Mouse (Mus musculus): ENCODE measurements around the gene Klhdc7b.
"Not testable (repeated sequence)": the region's sequence is repeated elsewhere in the genome, so short reads cannot be mapped to it uniquely, and the experiment has no call there.

Klhdc7b gene

GRCm38 (mm10) chr15:89428136-89428790 is 43.5 kb downstream of the Klhdc7b start:
- no peak for DNase-seq (ENCODE audit: low read depth, low spot score)

DNA sequence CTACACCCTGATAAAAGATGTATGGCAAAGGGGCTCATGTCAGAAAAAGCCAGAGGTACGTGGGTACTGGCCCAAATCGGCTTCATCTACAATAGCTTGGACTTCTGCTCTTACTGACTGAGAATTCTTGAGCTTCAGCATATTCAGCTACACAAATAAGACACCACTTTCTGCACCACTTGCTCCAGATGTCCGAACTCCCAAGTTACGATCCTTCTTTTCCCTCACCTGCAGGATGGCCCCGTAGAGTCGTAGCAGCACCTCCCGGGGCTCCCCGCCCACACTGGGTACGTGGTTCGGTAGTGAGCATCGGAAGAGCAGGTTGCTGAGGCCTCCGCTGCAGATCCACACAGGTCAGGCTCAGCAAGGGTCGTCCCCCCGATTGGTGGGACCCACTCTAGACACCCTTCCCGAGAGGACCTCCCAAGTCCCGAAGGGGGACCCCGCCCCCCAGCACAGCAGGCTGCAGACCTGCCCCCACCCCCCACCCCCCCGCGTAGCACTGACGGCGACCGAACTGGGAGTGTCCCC is 44.2 kb downstream of the Klhdc7b start:
- DNase-seq (ENCODE audit: low read depth, low spot score) = peak; percentile 30

DNA sequence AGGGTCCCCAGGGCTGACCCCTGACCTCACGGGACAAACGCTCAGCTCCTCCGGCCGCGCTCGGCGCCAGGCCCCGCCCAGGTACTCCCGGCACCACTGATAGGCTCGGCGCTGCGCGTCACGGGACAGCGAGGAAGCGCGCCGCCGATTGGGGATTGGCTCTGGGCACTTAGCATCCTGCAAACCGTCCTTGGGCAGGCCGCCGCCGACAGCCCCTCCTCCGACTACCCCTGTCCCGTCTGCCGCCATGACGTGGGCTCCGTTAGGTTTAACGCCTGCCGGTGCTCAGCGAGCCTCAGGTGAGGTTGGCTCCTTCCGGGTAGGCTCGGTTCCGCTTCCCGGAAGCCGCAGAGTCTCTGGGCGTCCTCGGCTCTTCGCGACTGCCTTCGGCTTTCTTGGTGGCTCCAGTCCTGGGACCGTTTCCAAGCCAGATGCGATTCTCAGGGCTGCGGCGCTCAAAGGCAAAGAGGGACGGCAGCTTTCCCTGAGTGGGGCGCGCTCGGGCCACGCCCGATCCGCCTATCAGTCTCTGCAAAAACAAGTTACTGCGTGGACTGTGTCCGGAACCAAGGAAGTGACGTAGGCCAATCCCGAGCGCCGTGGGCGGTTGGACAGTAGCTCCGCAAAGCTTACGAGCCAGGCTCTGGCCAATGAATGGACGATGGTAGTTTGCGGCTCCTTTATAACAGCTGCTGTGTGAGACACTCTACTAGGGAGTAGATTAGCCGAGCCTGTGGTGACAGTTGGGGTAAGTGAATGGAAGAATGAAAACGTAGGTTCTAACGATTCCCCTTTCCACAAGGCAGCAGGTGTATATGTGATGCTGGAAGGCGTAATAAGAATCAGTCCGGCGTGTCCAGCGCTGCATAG is 44.9 kb downstream of the Klhdc7b start, which contains the start of the genes C730034F03Rik, Gm44502 and Chkb:
C730034F03Rik (plus strand) TSS at position 238 of the 870 bp plus-strand sequence.
Gm44502 (minus strand) TSS at position 345 of the 870 bp plus-strand sequence.
Chkb (minus strand) TSS at position 557 of the 870 bp plus-strand sequence.
- peak; percentile 95 for DNase-seq (ENCODE audit: low read depth, low spot score)

GRCm38 (mm10) chr15:89430341-89430740 is 45.6 kb downstream of the Klhdc7b start:
- no peak for DNase-seq (ENCODE audit: low read depth, low spot score)

- DNase-seq (ENCODE audit: low read depth, low spot score) = not testable (repeated sequence)
These were observed 46.1 kb downstream of the Klhdc7b start for GRCm38 (mm10) chr15:89430771-89431170.

- no peak for DNase-seq (ENCODE audit: low read depth, low spot score)
These were observed 46.6 kb downstream of the Klhdc7b start for GRCm38 (mm10) chr15:89431271-89431670.

- no peak for DNase-seq (ENCODE audit: low read depth, low spot score)
These were observed 47.1 kb downstream of the Klhdc7b start for GRCm38 (mm10) chr15:89431806-89432205.

- no peak for DNase-seq (ENCODE audit: low read depth, low spot score)
These were observed 48.2 kb downstream of the Klhdc7b start for GRCm38 (mm10) chr15:89432946-89433345.

DNA sequence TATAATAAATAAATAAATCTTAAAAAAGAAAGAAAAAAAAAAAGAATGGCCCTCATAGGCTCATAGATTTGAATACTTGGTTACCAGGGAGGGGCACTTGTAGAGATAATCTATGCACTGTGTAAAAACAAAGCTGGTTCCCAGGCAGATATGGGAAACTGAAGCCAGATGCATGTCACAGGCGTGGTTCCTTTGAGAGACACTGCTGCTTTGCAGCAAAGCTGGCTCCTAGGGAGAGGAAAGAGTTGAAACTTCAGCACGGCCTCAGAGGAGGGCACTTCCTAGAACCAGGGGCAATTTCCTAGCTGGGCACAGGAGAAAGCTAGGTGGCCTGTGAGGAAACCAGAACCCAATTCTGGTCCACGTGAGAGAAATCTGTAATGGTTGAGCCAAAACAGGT is 49.4 kb downstream of the Klhdc7b start:
- DNase-seq (ENCODE audit: low read depth, low spot score) = no peak

- DNase-seq (ENCODE audit: low read depth, low spot score) = no peak
These were observed 51.2 kb downstream of the Klhdc7b start for GRCm38 (mm10) chr15:89435878-89436277.

Measured in ZHBTc4 (cell line).